Mouse (Mus musculus) spleen, adult 2 months (tissue): ENCODE results near the gene Ccdc141. TPM values are rescaled to one million over a fixed set of nuclear protein-coding genes. Genes with fewer than 3 reads are reported as not detected.

Experiments used
- DNase-seq, 2 experiments: peaks; one replicate each; pipeline versions ENCODE4 v3.0.0 to v3.0.0-alpha.2; 2012 to 2021; ENCODE audit warnings: low spot score in 2 of 2, low read depth in 1 of 2
- H3K27ac ChIP-seq: fragments of 200-500 bp; 2 replicates; pipeline ENCODE4 v1.5.1; 2012; ENCODE audit warnings: low read length, inconsistent platforms; ENCODE audit not compliant: insufficient read depth
- H3K27me3 ChIP-seq: fragments of 200-500 bp; 2 replicates; pipeline ENCODE4 v1.6.1; 2012; ENCODE audit warnings: mild to moderate bottlenecking, moderate library complexity, low read length, inconsistent platforms; ENCODE audit not compliant: control insufficient read depth, insufficient read depth
- H3K36me3 ChIP-seq: fragments of 200-500 bp; 2 replicates; pipeline ENCODE4 v1.6.1; 2012; ENCODE audit warnings: mild to moderate bottlenecking, low read length, inconsistent platforms; ENCODE audit not compliant: control insufficient read depth, insufficient read depth
- H3K4me1 ChIP-seq: fragments of 200-500 bp; 2 replicates; pipeline ENCODE4 v1.6.1; 2011; ENCODE audit warnings: inconsistent platforms; ENCODE audit not compliant: control insufficient read depth, insufficient read depth, insufficient read length
- H3K4me3 ChIP-seq: fragments of 200-500 bp; 2 replicates; pipeline ENCODE4 v1.5.1; 2011; ENCODE audit warnings: mild to moderate bottlenecking, inconsistent platforms; ENCODE audit not compliant: insufficient read depth, insufficient read length; ENCODE audit errors: extremely low read depth
- CTCF ChIP-seq: fragments of 200-500 bp; IDR thresholded peaks from 2 replicates; pipeline ENCODE4 v1.5.1; 2011; ENCODE audit warnings: mild to moderate bottlenecking, inconsistent platforms; ENCODE audit not compliant: insufficient read depth, insufficient read length, insufficient replicate concordance; ENCODE audit errors: extremely low read depth
- POLR2A ChIP-seq: fragments of 200-500 bp; IDR thresholded peaks from 2 replicates; pipeline ENCODE4 v1.6.1; 2011; ENCODE audit warnings: low read depth, low read length, inconsistent platforms
- WGBS: fragments of 180-500 bp; shearing (Covaris S2); methylation state at CpG from one replicate; pipeline ENCODE4 v1.1.7; 2018; 5-methylcytosine and 5-hydroxymethylcytosine counted together
- polyA plus RNA-seq: library from polyadenylated mRNA; depleted of rRNA; stranded (reverse); fragments of >200 nt; gene quantifications from 2 replicates; pipeline ENCODE4 v1.2.3, GENCODE M21; 2012

The Ccdc141 gene
- polyA plus RNA-seq, 1 experiment = 0.77 TPM

- no peaks in the 10 kb centered on the region for H3K4me1 ChIP-seq
- no peaks in the 10 kb centered on the region for H3K27me3 ChIP-seq
- H3K36me3 ChIP-seq = no peaks in the 10 kb centered on the region
- H3K27ac ChIP-seq = no peak overlapping the region
- TF ChIP-seq CTCF (no peak), POLR2A (no peak)
- 74% methylated on average over 8 of the region's 8 CpGs for WGBS
- DNase-seq = no peak
- no peak overlapping the region for H3K4me3 ChIP-seq
Measured at GRCm38 (mm10) chr2:77186912-77187311, 16.5 kb upstream of the Ccdc141 start.

DNA sequence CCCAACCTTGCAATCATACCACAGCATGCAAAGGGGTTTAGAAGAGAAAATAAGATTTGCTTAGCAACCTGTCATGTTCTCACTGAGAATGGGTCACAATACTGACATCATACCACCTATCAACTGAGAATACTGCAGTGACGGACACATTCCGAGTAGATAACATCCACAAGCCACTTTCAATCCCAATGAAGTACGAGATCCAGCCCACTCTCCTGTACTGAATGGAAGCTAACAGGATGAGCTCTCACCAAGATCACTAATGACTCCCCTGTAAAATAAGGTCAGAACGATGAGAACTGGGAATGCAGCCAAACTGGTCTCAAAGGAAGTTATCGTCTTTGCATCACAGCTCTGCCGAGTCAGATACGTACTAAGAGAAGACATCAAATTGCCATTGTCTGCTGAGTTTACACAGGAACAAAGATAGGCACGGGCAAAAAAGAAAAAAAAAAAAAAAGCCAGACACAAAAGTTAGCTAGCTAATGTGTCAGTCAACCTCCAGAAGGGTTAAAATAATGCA, 13.7 kb upstream of the Ccdc141 start:
- Histone ChIP-seq H3K36me3 (no peaks in the 10 kb centered on the region), H3K4me1 (no peaks in the 10 kb centered on the region), H3K27me3 (no peaks in the 10 kb centered on the region), H3K4me3 (no peak overlapping the region), H3K27ac (no peak overlapping the region)
- 83% methylated on average over 8 of the region's 8 CpGs for WGBS
- TF ChIP-seq POLR2A = no peak
- TF ChIP-seq CTCF = no peak
- DNase-seq = no peak

GRCm38 (mm10) chr2:77183646-77184045, 13.2 kb upstream of the Ccdc141 start:
- Histone ChIP-seq H3K36me3 (no peaks in the 10 kb centered on the region), H3K4me1 (no peaks in the 10 kb centered on the region), H3K27me3 (no peaks in the 10 kb centered on the region), H3K27ac (no peak overlapping the region), H3K4me3 (no peak overlapping the region)
- TF ChIP-seq CTCF (no peak), POLR2A (no peak)
- WGBS = 90% methylated on average over 2 of the region's 2 CpGs
- DNase-seq = no peak

- no peak for DNase-seq
- Histone ChIP-seq H3K4me3 (no peak overlapping the region), H3K27me3 (no peaks in the 10 kb centered on the region), H3K36me3 (no peaks in the 10 kb centered on the region), H3K27ac (no peak overlapping the region), H3K4me1 (no peaks in the 10 kb centered on the region)
- TF ChIP-seq CTCF (no peak), POLR2A (no peak)
- 86% methylated on average over 6 of the region's 6 CpGs for whole genome bisulfite sequencing
Measured at GRCm38 (mm10) chr2:77182996-77183380, 12.6 kb upstream of the Ccdc141 start.

DNA sequence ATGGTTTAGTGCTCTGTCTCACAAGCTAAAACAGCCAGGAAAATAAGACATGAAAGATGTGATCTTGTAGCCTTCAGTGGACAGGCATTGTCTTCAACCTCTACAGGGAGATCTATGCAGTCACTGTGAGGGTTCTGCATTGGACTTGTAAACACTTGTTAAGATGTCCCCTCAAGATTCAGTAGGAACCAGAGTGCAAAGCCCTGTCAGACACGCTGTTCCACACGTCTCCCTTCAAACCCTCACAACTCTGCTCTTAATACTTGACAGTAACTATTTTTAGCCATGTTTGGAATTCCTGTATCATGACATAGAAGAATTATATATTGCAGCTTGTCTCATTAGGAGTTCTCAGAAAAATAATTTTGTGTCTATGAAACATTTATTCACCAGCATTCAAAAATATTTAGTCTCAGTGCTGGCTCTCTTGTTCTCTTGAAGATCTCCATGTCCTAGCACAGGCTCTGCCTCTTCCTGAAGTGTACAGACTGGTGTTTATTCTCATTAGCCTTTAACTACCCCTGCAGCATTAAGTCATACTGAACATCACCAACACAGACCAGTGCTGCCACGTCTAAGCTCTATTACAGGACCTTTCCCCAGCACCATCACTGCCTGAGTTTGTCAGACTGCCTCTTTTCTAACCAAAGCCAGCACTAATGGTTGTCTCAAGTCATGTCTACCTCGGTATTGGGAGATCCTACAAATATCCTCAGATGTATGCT, 12.0 kb upstream of the Ccdc141 start:
- H3K36me3 ChIP-seq = no peaks in the 10 kb centered on the region
- no peak for TF ChIP-seq POLR2A
- no peak for TF ChIP-seq CTCF
- H3K27ac ChIP-seq = no peak overlapping the region
- H3K4me3 ChIP-seq = no peak overlapping the region
- no peak for DNase-seq
- 86% methylated on average over 4 of the region's 4 CpGs for WGBS
- no peaks in the 10 kb centered on the region for H3K4me1 ChIP-seq
- H3K27me3 ChIP-seq = no peaks in the 10 kb centered on the region

DNA sequence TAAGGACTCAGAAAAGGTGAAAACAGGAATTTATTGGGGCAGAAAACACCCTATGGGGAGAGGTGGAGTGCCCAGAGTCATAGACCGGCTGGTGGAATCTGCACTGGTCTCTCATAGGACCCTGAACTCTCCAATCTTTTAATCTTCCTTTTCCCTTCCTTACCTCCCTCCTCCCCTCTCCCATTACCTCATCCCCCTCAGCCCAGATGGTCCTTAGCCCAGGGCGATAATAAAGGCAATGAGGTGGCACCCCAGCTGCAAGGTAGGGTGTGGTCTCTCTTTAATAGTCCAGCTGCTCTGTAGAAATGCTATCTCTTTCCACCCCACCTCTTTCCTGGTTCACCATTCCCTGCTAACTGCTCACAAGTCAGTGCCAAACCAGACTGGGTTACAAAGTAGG, 7.0 kb upstream of the Ccdc141 start:
- no peaks in the 10 kb centered on the region for H3K27me3 ChIP-seq
- WGBS = 80% methylated on average over 2 of the region's 2 CpGs
- no peak for TF ChIP-seq POLR2A
- TF ChIP-seq CTCF = no peak
- no peak overlapping the region for H3K4me3 ChIP-seq
- DNase-seq = no peak
- H3K4me1 ChIP-seq = no peaks in the 10 kb centered on the region
- H3K27ac ChIP-seq = no peak overlapping the region
- no peaks in the 10 kb centered on the region for H3K36me3 ChIP-seq

GRCm38 (mm10) chr2:77176413-77176812, 6.0 kb upstream of the Ccdc141 start:
- 20% methylated on average over 10 of the region's 10 CpGs for WGBS
- no peak overlapping the region for H3K27ac ChIP-seq
- no peak for DNase-seq

More at GRCm38 (mm10) chr2:77176413-77176812, 6.0 kb upstream of the Ccdc141 start:
- Histone ChIP-seq H3K4me1 (no peaks in the 10 kb centered on the region), H3K36me3 (no peaks in the 10 kb centered on the region), H3K27me3 (no peaks in the 10 kb centered on the region), H3K4me3 (no peak overlapping the region)
- TF ChIP-seq CTCF (no peak), POLR2A (no peak)
